Mouse (Mus musculus) testis, postnatal 14 days (tissue): ENCODE measurements around the gene Ptprn2.
A peak's percentile ranks its signal among the peaks of the same experiment; 100 is the strongest.

Experiments used
- DNase-seq: peaks from one replicate; pipeline ENCODE4 v3.0.0; 2021; ENCODE audit warnings: low spot score

The Ptprn2 gene

DNA sequence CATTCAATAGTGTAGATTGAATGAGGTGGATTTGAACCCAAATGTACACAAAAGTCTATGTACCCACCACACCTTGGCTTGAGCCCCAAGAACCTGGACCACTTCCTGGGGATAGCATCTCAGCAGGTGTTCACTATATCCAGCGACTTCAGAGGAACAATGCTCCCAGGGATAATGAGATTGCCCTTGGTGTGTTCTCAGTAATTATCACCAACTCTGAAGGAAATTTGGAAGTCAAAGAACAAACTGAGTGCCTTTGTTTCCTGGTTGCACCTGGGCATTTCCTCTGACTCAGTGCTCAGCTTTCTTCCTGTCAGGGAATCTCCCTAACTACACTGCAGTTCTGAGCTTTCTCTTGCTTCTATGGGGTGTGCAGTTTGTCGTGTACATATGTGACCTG lies 411.1 kb downstream of the Ptprn2 start:
- DNase-seq, result no peak

- DNase-seq, result no peak
Observed at GRCm38 (mm10) chr12:116901773-116902172, 416.3 kb downstream of the Ptprn2 start.

DNA sequence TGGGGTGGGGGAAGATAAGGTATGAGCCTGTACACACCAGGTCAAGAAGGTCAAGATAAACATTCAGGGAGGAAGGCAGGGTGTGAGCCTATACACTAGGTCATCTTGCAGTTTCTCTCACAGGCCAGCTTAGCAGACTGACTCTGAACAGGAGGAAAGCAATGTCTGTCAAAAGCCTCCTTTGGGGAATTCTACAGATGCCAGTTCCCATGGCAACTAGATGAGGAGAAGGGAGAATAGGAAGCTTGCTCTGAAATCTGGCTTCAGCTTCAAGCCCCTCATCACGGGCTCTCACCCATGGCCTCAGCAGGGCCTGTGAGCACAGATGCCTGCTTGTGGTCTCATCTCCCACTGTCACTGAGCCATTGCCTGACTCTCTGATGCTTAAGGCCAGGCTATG lies 421.9 kb downstream of the Ptprn2 start:
- no peak for DNase-seq

DNA sequence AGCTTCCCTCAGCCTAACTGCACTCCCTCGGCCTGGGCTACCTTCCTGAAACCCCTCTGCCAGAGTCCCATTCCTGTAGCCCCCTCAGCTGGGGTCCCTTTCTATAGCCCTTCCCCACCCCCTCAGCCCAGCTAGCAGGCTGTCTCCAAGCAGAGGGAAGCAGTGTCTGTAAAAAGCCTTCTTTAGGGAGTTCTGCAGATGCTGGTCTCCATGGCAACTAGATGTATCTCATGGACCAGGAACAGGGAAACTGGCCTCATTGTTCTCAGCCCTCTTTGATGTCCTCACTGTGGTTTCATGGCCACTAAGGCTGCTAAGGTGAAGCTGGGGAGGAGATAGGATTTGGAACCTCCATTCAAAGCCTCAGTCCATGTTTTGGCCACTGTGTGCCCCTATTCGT lies 423.1 kb downstream of the Ptprn2 start:
- DNase-seq, result no peak

- DNase-seq, result no peak
Observed at GRCm38 (mm10) chr12:116916776-116917175, 431.3 kb downstream of the Ptprn2 start.

- DNase-seq, result no peak
Observed at GRCm38 (mm10) chr12:116919185-116919584, 433.7 kb downstream of the Ptprn2 start.

DNA sequence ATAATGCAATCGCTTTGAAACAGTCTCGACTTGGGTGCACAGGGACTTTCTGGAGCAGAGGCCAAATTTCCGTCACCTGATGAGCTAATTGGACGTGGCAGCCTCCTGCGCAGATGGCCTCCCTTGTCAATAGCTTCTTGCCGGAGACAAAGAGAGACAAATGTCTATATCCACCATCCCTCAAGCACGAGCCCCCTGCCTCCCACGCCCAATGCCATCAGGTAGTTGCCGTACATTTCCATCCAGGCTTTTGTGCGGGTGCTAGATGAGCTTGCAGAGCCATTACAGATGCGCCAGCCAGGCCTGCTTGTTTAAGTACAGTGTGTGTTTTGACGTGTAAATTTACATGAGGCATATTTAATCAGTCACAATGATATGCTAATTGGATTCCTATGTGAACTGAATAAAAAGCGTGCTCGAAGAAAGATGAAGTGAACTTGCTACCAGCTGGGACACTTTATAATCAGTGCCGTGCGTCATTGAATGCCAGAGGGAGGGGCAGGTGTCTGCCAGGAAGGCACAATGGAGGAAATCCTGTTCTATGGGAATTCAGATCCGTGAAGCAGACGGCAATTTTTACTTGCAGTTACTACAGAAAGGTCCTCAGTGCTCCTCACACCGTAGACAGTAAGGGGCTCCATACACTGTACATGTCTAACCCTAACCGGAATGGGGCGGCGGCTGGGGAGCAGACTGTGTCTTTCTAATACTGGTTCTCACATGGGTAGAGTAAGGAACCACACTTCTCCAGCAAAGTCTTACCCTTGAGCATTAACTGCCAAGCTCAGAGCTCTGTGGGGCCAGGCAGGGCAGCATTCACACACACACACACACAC lies 434.4 kb downstream of the Ptprn2 start:
- DNase-seq, result no peak

- DNase-seq, result no peak
Observed at GRCm38 (mm10) chr12:116927115-116927514, 441.6 kb downstream of the Ptprn2 start.

GRCm38 (mm10) chr12:116927516-116927915 lies 442.0 kb downstream of the Ptprn2 start:
- no peak for DNase-seq

- no peak for DNase-seq
Observed at GRCm38 (mm10) chr12:116938158-116938854, 452.8 kb downstream of the Ptprn2 start.

GRCm38 (mm10) chr12:116943883-116944282 lies 458.4 kb downstream of the Ptprn2 start:
- DNase-seq, result no peak

DNA sequence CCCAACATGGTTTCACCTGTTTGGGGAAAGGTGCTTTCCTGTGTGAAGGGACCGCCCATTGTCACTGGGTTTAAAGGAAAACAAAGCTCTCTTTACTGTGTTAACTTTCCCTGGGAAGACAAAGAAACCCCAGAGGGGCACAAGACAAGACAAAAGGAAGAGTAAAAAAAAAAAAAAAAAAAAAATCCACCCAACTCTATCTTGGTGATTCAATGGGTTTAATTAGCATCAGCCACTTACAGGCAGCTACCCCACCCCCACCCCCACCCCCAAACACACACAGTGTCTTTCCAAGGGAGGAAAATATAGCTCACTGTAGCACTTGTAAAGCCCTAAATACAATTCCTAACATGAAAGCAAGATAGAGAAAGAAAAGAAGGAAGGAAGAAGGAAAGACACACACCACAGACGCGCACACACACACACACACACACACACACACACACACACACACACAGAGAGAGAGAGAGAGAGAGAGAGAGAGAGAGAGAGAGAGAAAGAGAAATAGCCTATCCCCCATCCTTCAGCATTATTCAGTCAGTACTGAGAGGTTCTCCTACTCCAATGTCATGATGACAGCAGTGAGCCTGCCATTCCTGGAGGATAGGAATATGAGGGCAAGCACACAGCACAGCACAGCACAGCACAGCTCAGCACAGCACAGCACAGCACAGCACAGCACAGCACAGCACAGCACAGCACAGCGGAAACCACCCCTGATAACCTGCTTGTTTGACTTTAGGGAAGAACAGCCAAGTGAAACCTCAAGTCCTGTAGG lies 462.8 kb downstream of the Ptprn2 start:
- DNase-seq, result no peak

- no peak for DNase-seq
Observed at GRCm38 (mm10) chr12:116949726-116950125, 464.2 kb downstream of the Ptprn2 start.

GRCm38 (mm10) chr12:116952452-116953205 lies 467.1 kb downstream of the Ptprn2 start:
- DNase-seq, result peak; percentile 57

DNA sequence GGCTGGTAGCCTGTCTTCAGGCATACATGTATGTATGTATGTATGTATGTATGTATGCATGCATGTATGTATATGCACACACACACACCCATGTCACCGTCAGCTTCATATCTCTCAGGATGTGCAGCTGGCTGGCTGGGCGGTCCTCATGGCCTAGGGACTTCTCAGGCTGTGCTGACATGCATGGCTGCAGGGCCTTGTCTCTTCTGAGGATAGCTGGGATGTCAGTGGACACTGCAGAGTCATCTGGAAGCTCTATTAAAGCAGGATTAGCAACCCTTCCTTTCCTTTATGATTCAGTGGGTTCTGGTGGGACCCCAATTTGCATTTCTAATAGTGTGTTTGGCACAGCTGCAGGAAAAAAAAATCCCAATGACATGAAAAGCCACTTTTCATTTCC lies 473.6 kb downstream of the Ptprn2 start:
- no peak for DNase-seq

DNA sequence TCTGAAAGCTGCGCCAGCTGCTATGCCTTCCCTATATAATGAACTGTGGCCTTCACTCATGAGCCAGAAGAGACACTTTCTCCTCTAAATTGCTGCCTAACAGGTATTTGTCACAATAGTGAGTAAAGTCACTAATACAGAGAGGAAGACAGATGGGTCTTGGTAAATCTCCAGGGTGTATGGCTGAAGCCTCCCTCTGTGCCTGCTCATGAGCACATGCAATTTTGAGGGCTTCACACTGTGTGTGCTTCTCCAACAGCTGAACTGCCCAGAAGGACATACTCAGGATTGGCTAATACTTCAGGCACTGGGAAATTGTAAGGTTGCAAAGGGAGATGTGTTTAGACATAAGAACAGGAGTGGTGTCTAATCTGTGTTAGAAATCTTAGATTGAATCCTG lies 478.4 kb downstream of the Ptprn2 start:
- no peak for DNase-seq

- no peak for DNase-seq
Observed at GRCm38 (mm10) chr12:116968215-116968939, 482.9 kb downstream of the Ptprn2 start.

DNA sequence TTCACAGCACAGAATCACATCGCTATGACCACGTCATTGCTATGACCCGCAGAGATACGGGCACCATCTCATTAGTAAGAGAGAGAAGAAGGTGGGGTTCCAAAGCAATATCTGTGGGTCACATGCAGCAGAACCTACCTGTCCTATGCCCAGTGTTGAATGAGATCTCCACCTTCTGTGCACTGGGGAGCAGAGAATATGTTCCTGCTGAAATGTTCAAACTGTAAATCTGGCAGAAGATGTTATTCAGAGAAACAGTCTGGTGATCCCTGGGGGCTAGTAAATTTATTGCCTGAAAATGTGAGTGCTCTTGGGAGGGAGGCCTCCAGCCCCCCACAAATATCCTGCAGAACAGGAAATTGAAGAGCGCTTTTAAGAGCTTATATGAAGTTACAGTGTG lies 490.0 kb downstream of the Ptprn2 start:
- DNase-seq, result no peak

GRCm38 (mm10) chr12:116976981-116977380 lies 491.5 kb downstream of the Ptprn2 start:
- no peak for DNase-seq

DNA sequence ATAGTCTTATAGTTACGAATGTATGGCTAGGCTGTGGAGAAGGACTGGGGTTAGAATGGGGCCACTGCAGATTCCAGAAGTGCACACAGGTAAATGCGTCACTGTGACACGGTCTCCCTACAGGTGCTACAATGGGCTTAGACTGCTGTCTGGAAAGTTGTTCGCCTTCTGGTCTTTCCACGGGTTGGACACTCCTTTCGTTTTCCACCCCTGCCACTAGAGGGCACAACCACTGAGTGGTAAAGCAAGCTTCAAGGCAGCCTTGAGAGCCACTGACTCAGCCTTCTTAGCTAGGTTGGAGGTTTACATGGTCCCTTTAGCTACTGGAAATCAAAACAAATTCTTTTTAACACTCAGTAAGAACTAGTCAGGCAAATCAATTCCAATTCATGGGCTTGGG lies 492.7 kb downstream of the Ptprn2 start:
- DNase-seq, result no peak

- no peak for DNase-seq
Observed at GRCm38 (mm10) chr12:116981315-116981714, 495.8 kb downstream of the Ptprn2 start.
